Mouse (Mus musculus) lung, postnatal 36 days (tissue): Measurements from ENCODE around the gene Pfdn4.

Source experiments
- DNase-seq: peaks from one replicate; pipeline ENCODE4 v3.0.0; 2022; ENCODE audit warnings: mixed read lengths

The Pfdn4 gene

GRCm38 (mm10) chr2:170552088-170552487, 55.9 kb downstream of the Pfdn4 start:
- DNase-seq = no peak

DNA sequence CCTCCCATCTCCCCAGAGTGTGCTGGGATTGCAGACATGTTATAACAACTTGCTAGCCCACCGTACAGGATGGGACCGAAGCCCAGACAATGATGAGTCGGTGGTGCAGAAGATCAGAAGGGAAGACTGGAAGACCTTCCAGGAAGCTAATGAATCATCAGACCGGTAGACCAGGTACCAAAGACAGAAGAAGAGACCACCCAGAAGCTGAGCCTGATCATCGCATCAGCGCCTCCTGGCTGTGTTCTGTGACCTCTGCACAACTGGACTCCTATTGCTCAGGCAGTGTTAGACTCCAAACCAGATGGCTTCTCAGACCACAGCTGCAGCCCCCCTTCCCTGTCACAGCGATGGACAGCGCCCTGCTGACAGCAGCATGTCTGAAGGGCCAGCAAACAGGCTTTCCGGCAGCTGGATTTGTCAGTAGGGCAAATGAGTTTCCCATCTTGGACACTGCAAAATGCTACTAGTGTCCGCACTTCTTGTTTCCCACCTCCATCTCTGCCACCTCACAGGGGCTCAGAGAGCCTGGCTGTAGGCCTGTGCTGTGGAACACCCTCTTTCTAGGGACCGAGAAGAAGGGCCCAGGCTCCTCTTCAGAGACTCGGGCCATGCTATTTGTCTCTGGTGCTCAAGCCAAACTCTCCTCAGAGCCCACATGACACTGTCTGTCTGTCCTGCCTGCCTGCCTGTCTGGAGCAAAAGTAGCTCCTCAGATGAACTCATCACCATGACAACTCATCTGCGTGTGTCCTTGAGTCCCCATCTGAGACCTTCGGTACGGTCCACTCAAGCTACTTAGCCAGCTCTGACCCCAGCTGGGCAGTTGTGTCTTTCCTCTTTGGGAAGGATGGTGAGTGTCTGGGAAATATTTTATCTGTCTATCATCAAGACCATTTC, 68.0 kb downstream of the Pfdn4 start:
- no peak for DNase-seq

GRCm38 (mm10) chr2:170564995-170565394, 68.8 kb downstream of the Pfdn4 start:
- DNase-seq = no peak
